Mouse (Mus musculus) gastrocnemius, adult 8-10 months (tissue): ENCODE results near the gene Mpdu1. TPM values are rescaled to one million over a fixed set of nuclear protein-coding genes. Genes with fewer than 3 reads are reported as not detected.
"Not testable (repeated sequence)": the region's sequence is repeated elsewhere in the genome, so short reads cannot be mapped to it uniquely, and the experiment has no call there.

Experiments used
- DNase-seq, 2 experiments: peaks; one replicate each; pipeline ENCODE4 v3.0.0; 2022; ENCODE audit warnings: low spot score in 2 of 2
- total RNA-seq, 4 experiments: library from RNA; stranded (reverse); gene quantifications; 2 replicates each; pipeline ENCODE4 v1.2.4; 2022

The Mpdu1 gene
- total RNA-seq, 4 experiments from 2014 or later = 7.3 to 8.8 (median 8.3) TPM

- DNase-seq = no peak
Observed at GRCm38 (mm10) chr11:69665457-69665960, 3.1 kb upstream of the Mpdu1 start.

DNA sequence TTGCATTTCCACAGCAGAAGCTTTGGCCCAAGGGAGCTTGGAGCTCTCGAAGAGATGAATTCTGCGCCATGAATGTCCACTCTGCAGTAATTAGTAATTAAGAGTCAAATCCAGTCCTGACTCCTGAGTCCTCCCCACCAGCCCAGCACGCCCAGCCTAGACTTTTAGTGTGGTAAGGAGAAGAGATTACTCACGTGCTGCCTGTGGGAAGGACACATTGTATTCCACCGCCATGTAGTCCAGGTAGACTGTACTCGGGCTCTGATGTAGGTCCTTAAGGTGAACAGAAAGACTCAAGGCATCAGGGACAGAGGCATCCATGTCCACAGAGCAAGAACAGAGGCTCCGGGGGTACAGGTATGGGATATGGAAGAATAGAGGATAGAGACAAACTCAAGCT is 2.4 kb upstream of the Mpdu1 start:
- DNase-seq = no peak

DNA sequence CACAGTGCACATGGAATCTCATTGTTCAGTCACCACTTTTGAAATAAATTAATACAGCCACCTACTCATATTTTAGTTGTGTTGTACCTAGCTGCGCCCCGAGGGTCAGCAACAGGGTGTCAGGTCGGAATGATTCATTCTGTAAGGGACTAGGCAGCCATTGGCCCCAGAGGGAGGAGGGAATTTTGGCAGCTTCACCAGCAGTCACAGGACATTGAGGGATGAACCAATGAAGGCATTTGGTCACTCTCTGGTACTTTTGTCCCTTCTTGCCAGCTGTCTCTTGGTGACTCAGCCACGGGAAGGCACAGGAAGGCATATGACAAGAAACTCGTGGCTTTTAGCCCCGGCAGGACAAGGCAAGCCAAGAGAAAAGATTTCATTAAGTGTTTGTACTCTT is 1.4 kb upstream of the Mpdu1 start:
- DNase-seq = no peak

- DNase-seq = no peak
Observed at GRCm38 (mm10) chr11:69662967-69663671, 677 bp upstream of the Mpdu1 start.

DNA sequence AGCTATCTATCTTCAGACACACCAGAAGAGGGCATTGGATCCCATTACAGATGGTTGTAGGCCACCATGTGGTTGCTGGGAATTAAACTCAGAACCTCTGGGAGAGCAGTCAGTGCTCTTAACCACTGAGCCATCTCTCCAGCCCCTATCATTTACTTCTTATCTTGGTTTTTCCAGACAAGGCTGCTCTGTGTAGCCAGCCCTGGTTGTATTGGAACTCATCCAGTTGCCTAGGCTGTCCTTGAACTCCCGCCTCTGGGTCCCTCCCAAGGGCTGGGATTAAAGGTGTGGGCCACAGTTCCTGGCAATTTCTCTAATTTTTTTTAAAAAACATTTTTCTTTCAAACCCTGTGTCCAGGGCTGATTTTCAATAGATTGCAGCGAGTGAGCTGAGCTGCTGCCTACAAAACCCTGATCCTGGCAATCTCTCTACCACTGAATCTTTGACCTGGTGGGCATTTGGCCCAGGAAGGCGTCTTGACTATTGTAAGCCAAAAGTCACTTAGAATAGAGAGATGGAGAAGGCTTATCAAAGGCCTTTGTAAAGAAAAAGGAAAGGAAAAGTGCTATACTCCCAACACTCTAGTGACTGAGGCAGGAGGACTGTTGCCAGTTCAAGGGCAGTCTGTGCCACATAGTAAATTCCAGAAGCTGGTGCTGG is 1.1 kb downstream of the Mpdu1 start:
- DNase-seq = no peak

GRCm38 (mm10) chr11:69657462-69657881 is 5.0 kb downstream of the Mpdu1 start:
- DNase-seq = no peak

DNA sequence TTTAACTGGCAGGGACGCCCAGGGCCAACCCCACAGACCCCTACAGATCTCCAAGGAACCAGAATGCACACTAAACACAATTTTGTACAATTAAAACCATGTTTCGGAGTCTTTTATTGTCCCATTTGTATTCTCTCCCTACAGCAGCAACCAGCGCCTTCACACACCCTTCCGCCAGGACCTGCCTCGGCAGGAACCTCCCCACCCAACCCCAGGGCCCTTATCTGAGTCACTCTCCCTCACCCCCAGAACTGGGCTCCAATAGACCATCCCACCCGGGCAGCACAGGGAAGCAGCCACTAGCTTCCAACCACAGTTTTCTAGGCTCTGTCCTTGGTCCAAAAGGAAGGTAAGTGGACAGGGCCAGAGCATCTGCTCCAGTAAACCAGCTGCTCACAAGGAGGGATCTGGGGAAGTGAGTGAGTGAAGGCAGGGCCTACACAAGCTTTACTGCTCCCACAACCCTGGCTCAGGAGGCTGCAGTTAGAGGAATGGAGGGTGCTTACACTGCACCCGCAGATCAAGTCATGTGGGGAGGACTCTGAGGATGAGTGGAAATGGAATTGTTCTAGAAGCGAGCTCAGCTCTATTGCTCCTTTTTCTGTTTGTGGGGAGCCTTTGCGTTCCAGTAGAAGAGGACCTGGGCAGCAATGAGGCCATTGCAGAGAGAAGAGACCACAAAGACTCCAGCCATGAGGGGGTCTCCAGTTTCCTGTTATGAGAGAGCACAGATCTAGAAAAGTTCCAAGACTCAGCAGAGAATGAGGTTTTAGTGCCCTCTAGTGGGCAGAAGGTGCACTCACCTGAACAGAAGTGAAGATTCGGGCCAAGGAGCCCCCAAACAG is 5.6 kb downstream of the Mpdu1 start:
- no peak for DNase-seq

- DNase-seq = no peak
Observed at GRCm38 (mm10) chr11:69656065-69656455, 6.4 kb downstream of the Mpdu1 start.

- DNase-seq = no peak
Observed at GRCm38 (mm10) chr11:69655264-69656064, 7.0 kb downstream of the Mpdu1 start, which contains the start of gene Sox15. Sox15 (plus strand) TSS chr11:69655314.

DNA sequence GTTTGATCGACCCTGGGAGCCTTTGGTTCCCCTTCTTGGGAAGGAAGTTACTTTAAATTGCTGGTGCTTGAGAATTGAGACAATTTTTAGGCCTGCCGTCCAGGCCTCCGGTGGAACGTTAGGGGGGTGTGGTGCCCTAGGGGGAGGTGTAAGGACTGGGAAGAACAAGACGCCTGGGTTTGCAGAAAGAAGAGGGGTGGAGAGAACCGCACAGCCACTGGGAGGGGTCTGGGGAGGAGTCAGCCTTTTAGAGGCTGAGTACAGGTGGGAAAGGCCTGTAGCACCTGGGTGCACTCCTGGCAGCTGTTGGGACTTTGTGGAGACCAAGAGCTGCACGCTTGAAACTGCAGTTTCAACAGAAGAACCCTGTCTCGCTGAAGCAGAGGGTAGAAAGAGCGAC is 7.7 kb downstream of the Mpdu1 start:
- no peak for DNase-seq

DNA sequence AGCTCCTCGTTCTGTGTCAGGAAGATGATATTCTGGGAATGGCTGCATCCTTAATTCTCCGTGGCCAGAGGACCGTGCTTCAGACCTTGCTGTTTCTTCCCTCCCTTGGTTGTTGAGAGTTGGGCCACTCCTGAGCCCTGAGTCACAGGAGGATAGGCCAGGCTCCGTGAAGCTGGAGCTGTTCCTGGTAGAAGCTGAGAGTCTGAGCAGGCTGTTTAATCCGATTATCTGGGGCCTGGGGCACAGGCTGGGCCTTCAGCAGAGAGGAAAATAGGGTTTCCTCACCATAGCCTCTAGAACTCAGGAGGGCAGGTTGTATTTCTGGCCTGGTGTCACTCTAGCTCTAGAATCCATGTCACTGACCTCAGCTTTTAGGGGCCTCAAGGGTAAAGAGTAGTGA is 9.0 kb downstream of the Mpdu1 start:
- no peak for DNase-seq

DNA sequence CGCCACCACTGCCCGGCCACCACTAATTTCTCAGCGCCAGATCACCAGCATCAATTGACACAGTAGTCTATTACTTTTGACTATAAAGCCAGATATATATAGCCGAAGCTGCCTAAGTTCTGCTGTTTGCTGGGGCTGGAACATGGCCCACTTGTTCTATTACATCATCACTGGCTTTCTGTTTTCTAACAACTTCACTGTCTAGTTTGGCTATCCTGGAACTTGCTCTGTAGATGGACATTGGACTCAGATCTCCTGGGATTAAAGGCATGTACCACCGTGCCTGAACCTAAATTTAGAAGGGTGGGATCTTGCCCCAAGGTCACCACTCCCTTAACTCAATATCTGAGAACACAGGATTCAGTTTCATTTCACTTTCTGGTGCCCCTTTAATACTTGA is 16.6 kb downstream of the Mpdu1 start:
- no peak for DNase-seq

DNA sequence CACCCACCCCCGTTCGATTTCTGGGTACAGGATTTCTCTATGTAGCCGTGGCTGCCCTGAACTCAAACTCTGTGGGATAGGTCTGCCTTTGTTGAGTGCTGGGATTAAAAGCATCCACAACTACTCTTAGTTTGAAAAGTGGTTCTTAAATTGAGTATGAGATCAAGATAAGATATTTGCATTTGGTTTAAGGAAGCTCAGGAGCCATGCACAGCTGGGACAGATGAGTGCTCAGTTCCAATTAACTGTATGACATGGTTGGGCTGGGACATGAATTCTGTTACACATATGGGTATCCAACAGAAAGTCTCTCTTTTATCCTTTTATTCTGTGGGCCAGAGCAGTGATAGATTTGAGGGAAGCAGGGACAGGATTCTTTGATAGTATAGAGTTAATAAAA is 27.0 kb downstream of the Mpdu1 start:
- no peak for DNase-seq

GRCm38 (mm10) chr11:69633128-69633866 is 29.1 kb downstream of the Mpdu1 start:
- DNase-seq = peak; percentile 54 to 63

GRCm38 (mm10) chr11:69632284-69633089 is 30.0 kb downstream of the Mpdu1 start, which contains the start of gene Fxr2:
Fxr2 (plus strand) TSS chr11:69632990.
- peak; percentile 100 for DNase-seq

- DNase-seq = no peak
Observed at GRCm38 (mm10) chr11:69629802-69630201, 32.6 kb downstream of the Mpdu1 start.

DNA sequence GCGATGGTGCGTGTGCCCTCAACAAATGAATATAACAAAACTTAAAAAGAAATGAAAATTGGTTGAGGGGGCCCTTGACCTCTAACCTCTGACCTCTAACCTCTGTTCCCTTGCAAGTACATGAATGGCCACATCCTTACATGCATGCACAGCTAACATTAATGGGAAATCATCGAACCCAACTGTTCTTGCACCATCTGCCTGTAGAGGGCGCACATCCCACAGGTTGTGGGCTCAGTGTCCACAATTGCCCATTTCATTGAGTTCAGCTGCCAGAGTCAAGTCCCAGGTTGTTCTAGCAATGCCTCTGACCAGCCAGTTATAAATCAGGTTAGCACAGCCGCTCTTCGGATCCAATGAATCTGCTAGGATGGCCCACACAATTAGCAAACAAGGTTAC is 34.2 kb downstream of the Mpdu1 start:
- peak in 1 of 2 experiments; percentile 46 for DNase-seq

DNA sequence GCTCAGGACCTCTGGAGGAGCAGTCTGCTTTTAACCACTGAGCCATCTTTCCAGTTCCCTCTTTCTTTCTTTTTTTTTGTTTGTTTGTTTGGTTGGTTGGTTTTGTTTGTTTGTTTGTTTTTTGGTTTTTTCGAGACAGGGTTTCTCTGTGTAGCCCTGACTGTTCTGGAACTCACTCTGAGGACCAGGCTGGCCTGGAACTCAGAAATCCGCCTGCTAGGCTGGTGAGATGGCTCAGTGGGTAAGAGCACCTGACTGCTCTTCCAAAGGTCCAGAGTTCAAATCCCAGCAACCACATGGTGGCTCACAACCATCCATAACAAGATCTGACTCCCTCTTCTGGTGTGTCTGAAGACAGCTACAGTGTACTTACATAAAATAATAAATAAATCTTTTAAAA is 38.1 kb downstream of the Mpdu1 start:
- not testable (repeated sequence) for DNase-seq

DNA sequence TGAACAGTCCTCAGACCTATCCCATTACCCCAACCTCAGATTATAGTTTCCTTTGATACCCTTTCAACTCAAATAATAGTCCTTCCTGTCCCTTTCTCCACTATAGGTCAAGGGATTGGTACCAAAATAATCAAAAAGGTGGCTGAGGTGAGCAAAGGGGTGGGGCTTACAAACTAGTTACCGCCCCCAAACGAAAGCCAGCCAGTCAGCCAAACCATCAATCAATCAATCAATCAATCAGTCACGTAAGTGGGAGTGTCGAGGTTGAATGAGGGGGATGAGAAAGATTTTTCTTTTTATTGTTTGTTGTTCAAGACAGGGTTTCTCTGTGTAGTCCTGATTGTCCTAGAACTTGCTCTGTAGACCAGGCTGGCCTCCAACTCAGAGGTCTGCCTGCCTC is 39.4 kb downstream of the Mpdu1 start:
- no peak for DNase-seq
